Mouse (Mus musculus): ENCODE measurements at regions not wholly inside any gene's neighbourhood (a gene's known extent, or its start where the extent isn't known, plus 50 kb on each side); places are given as distances from the start of the nearest gene placed in this dataset.

GRCm38 (mm10) chr15:25525337-25525736 lies 97.0 kb upstream of the Myo10 start:
- Histone ChIP-seq H3K27me3 (ENCODE audit: control insufficient read depth in 1 of 2, insufficient read depth in 2 of 2, low read length in 2 of 2) (no peaks in the 10 kb centered on the region), H3K9me3 (replicated peaks; ENCODE audit: insufficient read depth, low read length) (no peaks in the 10 kb centered on the region), H3K9ac (ENCODE audit: control insufficient read depth, low read depth, low read length, poor library complexity, severe bottlenecking) (no peak overlapping the region), H3K4me3 (ENCODE audit: control insufficient read depth in 1 of 2, insufficient read depth in 1 of 2, low read depth in 2 of 2, low read length in 2 of 2) (no peak overlapping the region), H3K4me1 (ENCODE audit: control insufficient read depth in 1 of 2, insufficient read depth in 2 of 2, low read length in 2 of 2) (no peaks in the 10 kb centered on the region), H3K36me3 (ENCODE audit: control insufficient read depth in 1 of 2, insufficient read depth in 2 of 2, low read length in 2 of 2) (no peaks in the 10 kb centered on the region), H3K79me2 (ENCODE audit: control insufficient read depth, insufficient read depth, low read length, poor library complexity) (no peaks in the 10 kb centered on the region), H3K27ac (ENCODE audit: control insufficient read depth, low read depth, low read length) (no peak overlapping the region)
- TF ChIP-seq MYC (IDR thresholded peaks at IDR 0.05; ENCODE audit: low read depth, low read length) (no peak), SIN3A (IDR thresholded peaks at IDR 0.05; ENCODE audit: low read length) (no peak), ETS1 (IDR thresholded peaks at IDR 0.05; ENCODE audit: low read depth, low read length) (no peak), E2F4 (IDR thresholded peaks at IDR 0.05; ENCODE audit: borderline replicate concordance, low read depth, low read length) (no peak), SMC3 (IDR thresholded peaks at IDR 0.05; ENCODE audit: low read depth, low read length) (no peak), USF2 (IDR thresholded peaks at IDR 0.05; ENCODE audit: borderline replicate concordance in 1 of 2, insufficient read depth in 1 of 2, low read depth in 1 of 2, low read length in 2 of 2) (no peak), BHLHE40 (IDR thresholded peaks at IDR 0.05; ENCODE audit: borderline replicate concordance, low read depth, low read length) (no peak), RAD21 (IDR thresholded peaks at IDR 0.05; ENCODE audit: low read depth, low read length) (no peak), POLR2AphosphoS2 (IDR thresholded peaks at IDR 0.05; ENCODE audit: low read length) (no peak), EP300 (IDR thresholded peaks at IDR 0.05; ENCODE audit: low read depth in 1 of 2, low read length in 2 of 2) (no peak), MXI1 (IDR thresholded peaks at IDR 0.05; ENCODE audit: low read depth, low read length) (no peak), TBP (IDR thresholded peaks at IDR 0.05; ENCODE audit: low read depth, low read length) (no peak), ELF1 (IDR thresholded peaks at IDR 0.05; ENCODE audit: low read depth, low read length) (no peak), TCF12 (IDR thresholded peaks at IDR 0.05; ENCODE audit: low read depth, low read length) (no peak), JUND (IDR thresholded peaks at IDR 0.05; ENCODE audit: low read depth, low read length) (no peak), NELFE (IDR thresholded peaks at IDR 0.05; ENCODE audit: low read depth, low read length) (no peak), HCFC1 (IDR thresholded peaks at IDR 0.05; ENCODE audit: low read depth, low read length) (no peak)
- DNase-seq (ENCODE audit: low read depth, low spot score): no peak

GRCm38 (mm10) chr15:25536451-25537334 lies 85.6 kb upstream of the Myo10 start:
- DNase-seq (ENCODE audit: low read depth, low spot score): no peak
- no peak for TF ChIP-seq UBTF (IDR thresholded peaks at IDR 0.05; ENCODE audit: borderline replicate concordance, insufficient read depth, low read depth, low read length)
- no peak for TF ChIP-seq RCOR1 (IDR thresholded peaks at IDR 0.05; ENCODE audit: low read depth, low read length)
- no peak for TF ChIP-seq CHD2 (IDR thresholded peaks at IDR 0.05; ENCODE audit: low read length)
- no peak for TF ChIP-seq MAX (IDR thresholded peaks at IDR 0.05; ENCODE audit: low read length)
- TF ChIP-seq USF1 (IDR thresholded peaks at IDR 0.05; ENCODE audit: low read depth, low read length): no peak
- TF ChIP-seq ZC3H11A (IDR thresholded peaks at IDR 0.05; ENCODE audit: low read depth, low read length): no peak
- TF ChIP-seq GABPA (IDR thresholded peaks at IDR 0.05; ENCODE audit: low read depth, low read length): no peak
- no peak for TF ChIP-seq HCFC1 (IDR thresholded peaks at IDR 0.05; ENCODE audit: low read depth, low read length)
- no peak for TF ChIP-seq E2F4 (IDR thresholded peaks at IDR 0.05; ENCODE audit: borderline replicate concordance, low read depth, low read length)
- TF ChIP-seq SIN3A (IDR thresholded peaks at IDR 0.05; ENCODE audit: low read length): no peak
- no peak for TF ChIP-seq NRF1 (IDR thresholded peaks at IDR 0.05; ENCODE audit: insufficient read depth, low read depth, low read length, poor library complexity, severe bottlenecking)
- TF ChIP-seq TBP (IDR thresholded peaks at IDR 0.05; ENCODE audit: low read depth, low read length): no peak
- TF ChIP-seq SMC3 (IDR thresholded peaks at IDR 0.05; ENCODE audit: low read depth, low read length): no peak
- TF ChIP-seq CHD1 (IDR thresholded peaks at IDR 0.05; ENCODE audit: low read depth, low read length): no peak
- no peak for TF ChIP-seq RAD21 (IDR thresholded peaks at IDR 0.05; ENCODE audit: low read depth, low read length)
- TF ChIP-seq ELF1 (IDR thresholded peaks at IDR 0.05; ENCODE audit: low read depth, low read length): no peak
- TF ChIP-seq ZMIZ1 (IDR thresholded peaks at IDR 0.05; ENCODE audit: low read depth, low read length): no peak
- TF ChIP-seq KAT2A (conservative IDR thresholded peaks at IDR 0.05; ENCODE audit: low read depth, low read length): no peak
- TF ChIP-seq TCF12 (IDR thresholded peaks at IDR 0.05; ENCODE audit: low read depth, low read length): no peak
- TF ChIP-seq POLR2AphosphoS2 (IDR thresholded peaks at IDR 0.05; ENCODE audit: low read length): no peak
- no peaks in the 10 kb centered on the region for H3K36me3 ChIP-seq (ENCODE audit: control insufficient read depth in 1 of 2, insufficient read depth in 2 of 2, low read length in 2 of 2)
- H3K4me1 ChIP-seq (ENCODE audit: control insufficient read depth in 1 of 2, insufficient read depth in 2 of 2, low read length in 2 of 2): no peaks in the 10 kb centered on the region
- H3K4me3 ChIP-seq (ENCODE audit: control insufficient read depth in 1 of 2, insufficient read depth in 1 of 2, low read depth in 2 of 2, low read length in 2 of 2): no peak overlapping the region
- no peak overlapping the region for H3K9ac ChIP-seq (ENCODE audit: control insufficient read depth, low read depth, low read length, poor library complexity, severe bottlenecking)
- H3K27ac ChIP-seq (ENCODE audit: control insufficient read depth, low read depth, low read length): no peak overlapping the region
- H3K27me3 ChIP-seq (ENCODE audit: control insufficient read depth in 1 of 2, insufficient read depth in 2 of 2, low read length in 2 of 2): no peaks in the 10 kb centered on the region
- H3K9me3 ChIP-seq (replicated peaks; ENCODE audit: insufficient read depth, low read length): no peaks in the 10 kb centered on the region
- no peaks in the 10 kb centered on the region for H3K79me2 ChIP-seq (ENCODE audit: control insufficient read depth, insufficient read depth, low read length, poor library complexity)
